In genomic region chr10:96628100-96628912, GRCm38 (mm10) we compare ENCODE assay signal across 11 mouse cellular contexts. TPM values are rescaled to one million over a fixed set of nuclear protein-coding genes. Genes with fewer than 3 reads are reported as not detected.
DNase-seq lines count a peak whose midpoint lies in the region; ATAC-seq lines count a peak whose summit lies in the region.
"Had no signal": no experiment of that assay in that cellular context is flagged by ENCODE, and none has a peak within 500 bp of the region (broad histone marks: within the 10 kb centered on the region; RNA-seq: fewer than 3 reads in every experiment).

No protein-coding gene starts in this region.

- 86% methylated on average over 16 of the region's 16 CpGs for WGBS in forebrain, embryonic 15.5 days
- 89% methylated on average over 16 of the region's 16 CpGs for WGBS in forebrain, embryonic 13.5 days
- 93% methylated on average over 16 of the region's 16 CpGs for WGBS in heart, embryonic 11.5 days (ENCODE audit: insufficient replicate concordance)

- no peaks in the 10 kb centered on the region for H3K27me3 ChIP-seq in forebrain, embryonic 15.5 days
- no peaks in the 10 kb centered on the region for H3K27me3 ChIP-seq in forebrain, embryonic 13.5 days
- H3K27me3 ChIP-seq in heart, embryonic 11.5 days (ENCODE audit: control insufficient read depth, insufficient read depth, low read length), result no peaks in the 10 kb centered on the region

- ATAC-seq in forebrain, embryonic 15.5 days (replicated peaks), result 0 out of 2 replicates have a peak, but pooled peaks have one; percentile 16
- ATAC-seq in forebrain, embryonic 13.5 days, result no peak
- ATAC-seq in megakaryocyte, adult 5-6 weeks (ENCODE audit: poor library complexity, severe bottlenecking), result peak; percentile 23
- no peak for ATAC-seq in heart, embryonic 11.5 days (replicated peaks; ENCODE audit: insufficient number of reproducible peaks, low FRiP score, low TSS enrichment)

- no peak overlapping the region for H3K27ac ChIP-seq in forebrain, embryonic 15.5 days (replicated peaks)
- no peak overlapping the region for H3K27ac ChIP-seq in forebrain, embryonic 13.5 days
- no peak overlapping the region for H3K27ac ChIP-seq in heart, embryonic 11.5 days (ENCODE audit: low read depth, low read length)

- no peak overlapping the region for H3K4me3 ChIP-seq in forebrain, embryonic 15.5 days
- no peak overlapping the region for H3K4me3 ChIP-seq in forebrain, embryonic 13.5 days
- no peak overlapping the region for H3K4me3 ChIP-seq in heart, embryonic 11.5 days (ENCODE audit: low read depth, low read length)

- H3K9me3 ChIP-seq in forebrain, embryonic 15.5 days, result no peaks in the 10 kb centered on the region
- no peaks in the 10 kb centered on the region for H3K9me3 ChIP-seq in forebrain, embryonic 13.5 days (replicated peaks)
- no peaks in the 10 kb centered on the region for H3K9me3 ChIP-seq in heart, embryonic 11.5 days (replicated peaks; ENCODE audit: control insufficient read depth, low read length)

- peak; percentile 65 for DNase-seq in CD4-positive, CD25-positive, alpha-beta regulatory T cell, adult 2 months (ENCODE audit: low read depth, low spot score)
- peak; percentile 53 for DNase-seq in cerebellum, adult 11 months
- no peak for DNase-seq in c-Kit-positive CD71-positive TER-119-positive erythroid progenitor cells, embryonic 14.5 days (ENCODE audit: low spot score)
- no peak for DNase-seq in thymus, postnatal 25 days
- DNase-seq: heart, adult 18-20 months; kidney, adult 11 months; lung, postnatal 10 days had no signal

- H3K36me3 ChIP-seq in forebrain, embryonic 15.5 days, result peaks cover 10% of the 10 kb centered on the region; the same call in 1 of the 2 replicates
- H3K36me3 ChIP-seq in forebrain, embryonic 13.5 days (ENCODE audit: poor library complexity, severe bottlenecking), result peaks cover 57% of the 10 kb centered on the region
- no peaks in the 10 kb centered on the region for H3K36me3 ChIP-seq in heart, embryonic 11.5 days (ENCODE audit: control insufficient read depth, insufficient read depth, low read length)

- peaks cover 45% of the 10 kb centered on the region for H3K4me1 ChIP-seq in forebrain, embryonic 15.5 days
- H3K4me1 ChIP-seq in forebrain, embryonic 13.5 days, result peaks cover 41% of the 10 kb centered on the region
- peaks cover 17% of the 10 kb centered on the region for H3K4me1 ChIP-seq in heart, embryonic 11.5 days (ENCODE audit: control insufficient read depth, insufficient read depth, low read length)

- no peak overlapping the region for H3K9ac ChIP-seq in forebrain, embryonic 15.5 days (replicated peaks)
- H3K9ac ChIP-seq in forebrain, embryonic 13.5 days, result no peak overlapping the region
- H3K9ac ChIP-seq in heart, embryonic 11.5 days (ENCODE audit: low read depth, low read length), result no peak overlapping the region

- H3K4me2 ChIP-seq in forebrain, embryonic 15.5 days (replicated peaks), result no peak overlapping the region
- H3K4me2 ChIP-seq in forebrain, embryonic 13.5 days, result no peak overlapping the region
- H3K4me2 ChIP-seq in heart, embryonic 11.5 days, result no peak overlapping the region

RNA-seq across cellular contexts. Expression of gene Btg1, which starts 11.5 kb away (rescaled TPM):
- polyA plus RNA-seq in forebrain, embryonic 15.5 days (2015; fragmentation: Nextera tagmentation; extraction: Ambion mirVana), result 60.0 and 61.2 TPM in 2 replicates
- polyA plus RNA-seq in forebrain, embryonic 13.5 days (2015; fragmentation: Nextera tagmentation; extraction: Ambion mirVana), result 52.9 and 55.0 TPM in 2 replicates
- 146 and 153 TPM in 2 replicates for total RNA-seq in megakaryocyte, adult 5-6 weeks (2015)
- 157 and 197 TPM in 2 replicates for total RNA-seq in megakaryocyte, adult 5-6 weeks (2017)
- 35.2 and 36.6 TPM in 2 replicates for polyA plus RNA-seq in heart, embryonic 11.5 days (2014; fragmentation: Nextera tagmentation; extraction: Ambion mirVana)

Comparison
In these comparisons a context has a peak if more than half of its experiments do, and no peak if none do; other contexts are left out.
1. ATAC-seq: peak in forebrain, embryonic 15.5 days (single experiment) and megakaryocyte, adult 5-6 weeks (single experiment); none in forebrain, embryonic 13.5 days (single experiment) and heart, embryonic 11.5 days (single experiment).
2. DNase-seq: peak in CD4-positive, CD25-positive, alpha-beta regulatory T cell, adult 2 months (single experiment) and cerebellum, adult 11 months (single experiment); none in c-Kit-positive CD71-positive TER-119-positive erythroid progenitor cells, embryonic 14.5 days (single experiment) and thymus, postnatal 25 days (single experiment).